Mouse (Mus musculus) limb, embryonic 13.5 days (tissue): ENCODE measurements around the gene Fam214b. TPM values are rescaled to one million over a fixed set of nuclear protein-coding genes. Genes with fewer than 3 reads are reported as not detected.

Source experiments
- ATAC-seq: fragments of 200-750 bp; cut with Nextera tagmentation; 2 replicates; pipeline ENCODE4 v1.8.0; 2017; ENCODE audit warnings: low read depth, moderate number of reproducible peaks, moderate TSS enrichment; ENCODE audit not compliant: low FRiP score
- H3K27ac ChIP-seq: fragments of 300-500 bp; sonication (generic); 2 replicates; pipeline ENCODE4 v1.5.1; 2015; ENCODE audit warnings: inconsistent platforms, mild to moderate bottlenecking, moderate library complexity
- H3K27me3 ChIP-seq: fragments of 300-500 bp; sonication (generic); 2 replicates; pipeline ENCODE4 v1.6.1; 2015; ENCODE audit warnings: mild to moderate bottlenecking, inconsistent platforms
- H3K36me3 ChIP-seq: fragments of 300-500 bp; sonication (generic); 2 replicates; pipeline ENCODE4 v1.6.1; 2015; ENCODE audit warnings: inconsistent platforms, mild to moderate bottlenecking, moderate library complexity
- H3K4me1 ChIP-seq: fragments of 300-500 bp; sonication (generic); 2 replicates; pipeline ENCODE4 v1.6.1; 2015; ENCODE audit warnings: inconsistent platforms
- H3K4me2 ChIP-seq: fragments of 300-500 bp; sonication (generic); replicated peaks from 2 replicates; pipeline ENCODE4 v1.6.1; 2015; ENCODE audit warnings: inconsistent platforms, mild to moderate bottlenecking, moderate library complexity
- H3K4me3 ChIP-seq: fragments of 300-500 bp; sonication (generic); 2 replicates; pipeline ENCODE4 v1.5.1; 2015; ENCODE audit warnings: moderate library complexity, mild to moderate bottlenecking, inconsistent platforms
- H3K9ac ChIP-seq: fragments of 300-500 bp; sonication (generic); 2 replicates; pipeline ENCODE4 v1.6.1; 2015; ENCODE audit warnings: mild to moderate bottlenecking, inconsistent platforms
- H3K9me3 ChIP-seq: fragments of 300-500 bp; sonication (generic); 2 replicates; pipeline ENCODE4 v1.6.1; 2016; ENCODE audit warnings: inconsistent platforms
- WGBS: fragments of 180-500 bp; shearing (Covaris S2); methylation state at CpG from one replicate; pipeline ENCODE4 v1.1.7; 2015; 5-methylcytosine and 5-hydroxymethylcytosine counted together
- polyA plus RNA-seq: library from polyadenylated mRNA; unstranded; fragments of >200 nt; fragmentation: Nextera tagmentation; extraction: Ambion mirVana; gene quantifications from 2 replicates; pipeline ENCODE4 v1.2.1, GENCODE M21; 2015

Gene Fam214b
- polyA plus RNA-seq, 1 experiment from 2014 or later = 14.7 TPM

DNA sequence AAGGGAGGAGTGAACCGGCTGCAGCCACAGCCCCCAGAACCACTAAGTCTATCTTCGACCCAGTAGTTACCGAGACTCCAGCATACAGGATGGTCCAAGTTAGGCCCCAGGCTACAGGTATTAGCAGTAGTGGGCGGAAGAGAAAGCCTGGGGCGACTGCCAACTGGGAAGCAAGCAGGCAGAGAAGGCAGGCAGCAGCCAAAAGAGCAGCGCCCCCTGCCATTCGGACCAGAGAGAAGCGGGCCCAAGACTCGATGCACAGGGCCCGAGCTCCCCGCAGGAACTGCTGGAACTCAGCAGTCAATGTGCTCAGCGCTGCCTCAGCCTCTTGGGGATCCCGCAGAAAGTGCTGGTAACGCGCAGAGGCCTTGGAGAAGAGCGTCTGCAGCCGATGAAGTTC, 24.7 kb downstream of the Fam214b start:
- WGBS = 74% methylated on average over 17 of the region's 17 CpGs
- H3K36me3 ChIP-seq = peaks cover 78% of the 10 kb centered on the region
- H3K9ac ChIP-seq = no peak overlapping the region; the same call in 1 of the 2 replicates
- H3K4me2 ChIP-seq = no peak overlapping the region
- no peak overlapping the region for H3K27ac ChIP-seq
- peaks cover 9% of the 10 kb centered on the region; the same call in 1 of the 2 replicates for H3K4me1 ChIP-seq
- ATAC-seq = no peak
- no peaks in the 10 kb centered on the region for H3K27me3 ChIP-seq
- no peak overlapping the region for H3K4me3 ChIP-seq
- no peaks in the 10 kb centered on the region for H3K9me3 ChIP-seq

DNA sequence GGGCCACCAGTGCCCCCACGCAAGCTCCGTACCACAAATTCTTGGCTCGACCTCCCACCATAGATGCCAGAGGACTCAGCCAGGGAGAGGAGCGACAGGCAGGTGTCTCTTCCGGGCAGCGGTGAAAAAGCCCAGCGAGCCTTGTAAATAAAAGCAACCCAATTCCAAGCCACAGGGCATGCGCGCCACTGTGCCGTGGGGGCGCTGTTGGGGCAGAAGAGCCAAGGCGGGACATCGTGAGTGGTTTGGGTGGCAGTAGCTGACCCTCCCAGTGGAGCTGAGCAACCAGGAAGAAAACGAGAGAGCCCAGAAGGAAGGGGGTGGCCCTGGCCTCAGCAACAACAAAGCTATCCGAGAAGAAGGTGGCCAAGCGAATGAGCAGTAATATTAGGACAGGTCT, 25.1 kb downstream of the Fam214b start:
- no peak for ATAC-seq
- 88% methylated on average over 16 of the region's 16 CpGs for WGBS
- no peak overlapping the region for H3K9ac ChIP-seq

DNA sequence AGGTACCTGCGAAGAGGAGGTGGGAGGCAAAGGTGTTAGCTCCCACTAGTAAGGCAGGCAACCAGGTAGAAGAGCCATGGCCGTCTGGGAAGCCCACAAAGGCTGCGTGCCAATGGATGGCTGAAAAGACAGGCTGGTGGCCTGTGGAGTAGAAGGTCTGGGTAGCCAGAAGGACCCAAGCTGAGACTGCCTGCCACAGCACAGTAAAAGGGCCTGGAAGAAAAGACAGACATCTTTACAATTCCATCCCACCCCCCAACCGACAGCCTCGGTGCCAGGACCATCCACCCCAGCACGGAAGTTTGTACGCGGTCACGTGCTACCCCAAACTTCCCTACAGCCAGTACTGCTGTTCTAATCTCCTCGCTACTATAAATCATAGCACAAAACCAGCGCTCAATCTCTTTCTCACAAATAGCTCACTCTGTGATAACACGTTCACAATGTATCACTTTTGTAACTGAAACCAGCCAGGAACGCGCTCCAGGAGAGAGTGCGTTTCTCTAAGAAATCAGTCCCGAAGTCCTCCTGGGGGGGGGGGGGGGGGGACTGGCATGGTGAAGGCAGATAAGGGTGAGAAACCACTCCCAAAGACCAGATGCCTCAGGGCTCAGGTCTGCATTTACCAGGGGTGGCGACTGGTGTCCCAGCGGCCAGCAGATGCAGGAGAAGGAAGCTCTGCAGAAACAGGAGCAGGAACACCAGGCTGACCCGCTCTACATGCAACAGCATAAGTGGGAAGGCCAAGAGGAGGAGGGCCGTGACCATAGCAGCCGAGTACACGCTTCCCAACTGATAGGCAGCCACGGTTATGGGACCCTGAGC, 26.2 kb downstream of the Fam214b start:
- no peak overlapping the region for H3K4me3 ChIP-seq
- ATAC-seq = no peak
- peaks cover 75% of the 10 kb centered on the region for H3K36me3 ChIP-seq
- no peak overlapping the region for H3K9ac ChIP-seq
- no peak overlapping the region for H3K4me2 ChIP-seq
- no peaks in the 10 kb centered on the region for H3K27me3 ChIP-seq
- H3K9me3 ChIP-seq = no peaks in the 10 kb centered on the region
- WGBS = 94% methylated on average over 23 of the region's 23 CpGs
- no peak overlapping the region for H3K27ac ChIP-seq
- peaks cover 7% of the 10 kb centered on the region; the same call in 1 of the 2 replicates for H3K4me1 ChIP-seq

More for the DNA sequence above, 25.1 kb downstream of the Fam214b start:
- H3K4me2 ChIP-seq = no peak overlapping the region
- no peak overlapping the region for H3K4me3 ChIP-seq
- H3K4me1 ChIP-seq = peaks cover 9% of the 10 kb centered on the region; the same call in 1 of the 2 replicates
- H3K9me3 ChIP-seq = no peaks in the 10 kb centered on the region
- H3K27me3 ChIP-seq = no peaks in the 10 kb centered on the region
- no peak overlapping the region for H3K27ac ChIP-seq
- peaks cover 75% of the 10 kb centered on the region for H3K36me3 ChIP-seq

DNA sequence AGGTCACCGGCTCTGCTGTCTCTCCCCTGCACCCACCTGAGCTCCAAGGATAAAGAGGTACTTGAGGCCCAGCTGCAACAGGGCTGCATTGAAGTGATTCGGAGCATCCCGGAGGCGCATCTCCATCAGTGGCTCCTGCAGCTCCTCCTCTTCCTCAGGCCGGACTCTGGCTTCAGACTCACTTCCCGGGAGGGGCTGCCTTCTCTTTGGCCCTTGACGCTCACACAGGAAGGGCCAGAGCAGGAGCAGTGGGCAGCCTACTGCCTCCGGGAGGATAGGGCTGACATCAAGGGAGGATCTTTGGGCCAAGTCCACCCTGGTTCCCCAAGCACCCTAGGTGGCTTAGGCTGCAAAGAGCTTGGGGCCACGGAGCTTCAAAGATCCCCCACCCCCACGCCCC, 26.8 kb downstream of the Fam214b start:
- Histone ChIP-seq H3K27me3 (no peaks in the 10 kb centered on the region), H3K9me3 (no peaks in the 10 kb centered on the region), H3K4me3 (no peak overlapping the region), H3K4me2 (no peak overlapping the region), H3K36me3 (peaks cover 75% of the 10 kb centered on the region), H3K27ac (no peak overlapping the region), H3K9ac (no peak overlapping the region), H3K4me1 (no peaks in the 10 kb centered on the region; the same call in 1 of the 2 replicates)
- no peak for ATAC-seq
- 91% methylated on average over 10 of the region's 10 CpGs for WGBS

DNA sequence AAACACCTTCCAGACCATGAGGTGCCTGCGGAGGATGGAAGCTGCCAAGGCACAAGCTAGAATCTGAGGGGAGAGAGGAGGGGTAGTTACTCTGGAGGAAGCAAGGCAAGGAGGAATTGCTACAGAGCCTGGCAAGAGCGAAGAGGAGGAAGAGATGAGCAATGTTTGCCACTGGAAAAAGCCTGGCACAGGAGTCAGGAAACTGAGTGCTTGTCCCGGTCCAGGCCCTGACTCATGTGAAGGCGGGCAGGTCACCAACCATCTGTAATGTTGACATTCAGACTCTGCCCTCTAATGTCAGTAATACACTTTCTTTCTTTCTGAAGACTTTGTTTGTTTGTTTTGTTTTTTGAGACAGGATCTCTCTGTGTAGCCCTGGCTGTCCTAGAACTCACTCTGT, 27.9 kb downstream of the Fam214b start:
- Histone ChIP-seq H3K9me3 (no peaks in the 10 kb centered on the region), H3K27ac (no peak overlapping the region), H3K27me3 (no peaks in the 10 kb centered on the region), H3K9ac (no peak overlapping the region), H3K4me3 (no peak overlapping the region), H3K4me2 (no peak overlapping the region), H3K36me3 (peaks cover 65% of the 10 kb centered on the region), H3K4me1 (no peaks in the 10 kb centered on the region)
- no peak for ATAC-seq
- 88% methylated on average over 4 of the region's 4 CpGs for WGBS

DNA sequence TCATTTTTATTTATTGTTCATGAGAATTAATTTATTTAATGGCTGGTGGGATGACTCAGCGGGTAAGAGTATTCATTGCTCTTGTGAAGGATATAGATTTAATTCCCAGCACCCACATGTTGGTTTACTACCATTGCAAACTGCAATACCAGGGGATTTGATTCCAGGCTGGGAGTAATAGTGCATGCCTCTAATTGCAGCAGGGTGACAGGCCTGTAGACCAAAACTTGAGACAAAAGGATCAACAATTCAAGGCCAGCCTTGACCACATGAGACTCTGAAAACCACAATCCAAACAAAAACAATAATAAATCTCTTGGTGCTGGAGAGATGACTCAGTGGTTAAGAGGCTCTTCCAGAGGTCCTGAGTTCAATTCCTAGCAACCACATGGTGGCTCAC, 33.9 kb downstream of the Fam214b start:
- H3K36me3 ChIP-seq = peaks cover 5% of the 10 kb centered on the region
- no peaks in the 10 kb centered on the region for H3K27me3 ChIP-seq
- H3K4me1 ChIP-seq = peaks cover 14% of the 10 kb centered on the region; the same call in 1 of the 2 replicates
- H3K9me3 ChIP-seq = no peaks in the 10 kb centered on the region
- no peak overlapping the region for H3K9ac ChIP-seq
- no peak overlapping the region for H3K4me2 ChIP-seq
- H3K27ac ChIP-seq = no peak overlapping the region
- no peak overlapping the region for H3K4me3 ChIP-seq
- 96% methylated on average over 1 of the region's 1 CpGs for WGBS
- ATAC-seq = no peak

DNA sequence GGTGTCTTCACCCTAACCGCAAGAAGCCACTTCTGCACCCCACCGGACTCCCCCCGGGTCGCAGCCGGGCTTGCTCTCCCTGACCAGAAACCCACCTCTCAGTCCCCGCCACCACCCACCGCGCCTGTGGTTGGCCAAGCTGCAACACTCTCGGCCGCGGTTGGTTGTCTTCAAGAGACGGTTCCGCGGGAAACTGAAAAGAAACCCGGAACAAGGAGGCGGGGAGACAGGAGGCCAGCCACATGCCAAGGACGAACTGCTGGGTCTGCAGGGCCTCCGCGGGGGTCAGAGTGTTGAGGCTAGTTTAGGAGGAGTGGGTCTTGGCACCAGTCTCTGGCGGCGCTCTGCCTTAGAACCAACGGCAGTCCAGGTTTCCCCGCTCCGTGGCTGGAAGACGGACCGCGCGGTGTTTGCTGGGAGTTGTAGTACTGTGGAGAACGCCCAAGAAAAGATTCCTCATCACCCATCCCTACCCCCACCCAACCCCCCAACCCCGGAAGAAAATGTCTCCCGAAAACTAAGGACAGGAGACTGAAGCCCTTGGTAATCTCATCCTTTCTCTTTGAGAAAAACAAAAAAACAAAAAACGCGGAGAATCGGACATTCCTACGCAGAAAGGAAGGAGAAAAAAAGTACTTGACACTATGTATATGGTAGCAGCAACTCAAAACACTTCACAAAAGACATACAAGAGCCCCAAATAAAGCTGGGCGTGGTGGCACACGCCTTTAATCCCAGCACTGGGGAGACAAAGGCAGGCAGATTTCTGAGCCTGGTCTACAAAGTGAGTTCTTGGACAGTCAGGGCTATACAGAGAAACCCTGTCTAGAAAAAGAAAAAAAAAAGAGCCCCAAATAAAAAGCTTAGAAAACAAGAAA, 35.6 kb downstream of the Fam214b start, which contains the start of gene Fancg:
Gene Fancg, minus strand, starts transcription at position 346 of the 878 bp plus-strand sequence.
- Histone ChIP-seq H3K4me1 (peaks cover 14% of the 10 kb centered on the region; the same call in 1 of the 2 replicates), H3K9ac (peak within 1 kb of the TSS; percentile 73), H3K27ac (no peak within 1 kb of the TSS; the same call in 1 of the 2 replicates), H3K27me3 (no peaks in the 10 kb centered on the region), H3K4me2 (peak within 1 kb of the TSS; percentile 81), H3K4me3 (peak within 1 kb of the TSS; percentile 72), H3K36me3 (peaks cover 8% of the 10 kb centered on the region), H3K9me3 (no peaks in the 10 kb centered on the region)
- ATAC-seq = peak; percentile 95
- WGBS = under 1% methylated on average over 37 of the region's 37 CpGs

DNA sequence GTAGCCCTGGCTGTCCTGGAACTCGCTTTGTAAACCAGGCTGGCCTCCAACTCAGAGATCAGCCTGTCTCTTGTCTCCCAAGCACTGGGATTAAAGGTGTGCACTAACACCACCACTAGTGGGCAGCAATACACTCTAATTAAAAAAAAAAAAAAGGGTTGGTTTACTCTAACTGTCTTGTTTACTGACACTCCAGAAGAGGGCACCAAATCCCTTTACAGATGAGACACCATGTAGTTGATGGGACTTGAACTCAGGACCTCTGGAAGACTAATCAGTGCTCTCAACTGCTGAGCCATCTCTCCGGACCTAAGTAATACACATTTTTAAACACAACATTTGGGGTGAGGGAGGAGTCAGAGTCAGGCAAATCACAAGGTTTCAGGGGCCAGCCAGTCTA, 40.3 kb downstream of the Fam214b start:
- Histone ChIP-seq H3K27ac (no peak overlapping the region), H3K9ac (no peak overlapping the region), H3K36me3 (peaks cover 15% of the 10 kb centered on the region), H3K4me2 (no peak overlapping the region), H3K27me3 (no peaks in the 10 kb centered on the region), H3K4me3 (no peak overlapping the region), H3K9me3 (no peaks in the 10 kb centered on the region), H3K4me1 (peaks cover 14% of the 10 kb centered on the region; the same call in 1 of the 2 replicates)
- WGBS = 61% methylated on average over 2 of the region's 2 CpGs
- no peak for ATAC-seq

DNA sequence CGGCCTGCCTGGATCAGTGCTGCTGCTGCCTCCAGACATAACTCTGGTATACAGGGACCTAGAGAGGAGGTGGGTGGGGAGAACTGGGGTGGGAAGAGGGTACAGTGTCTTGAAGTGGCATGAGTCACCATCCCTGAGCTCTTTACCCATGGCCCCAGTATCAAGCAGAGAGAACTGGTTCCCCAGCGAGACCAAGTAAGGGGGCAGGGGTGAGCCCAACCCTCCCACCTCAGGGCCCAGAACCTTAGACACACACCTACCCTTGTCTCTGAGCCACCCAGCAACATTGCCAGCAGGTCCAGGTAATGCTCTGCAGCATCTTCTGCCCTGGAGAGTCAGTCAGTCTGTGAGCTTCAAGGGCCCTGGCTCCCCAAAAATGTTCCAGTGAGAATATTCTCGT, 41.1 kb downstream of the Fam214b start:
- H3K9me3 ChIP-seq = no peaks in the 10 kb centered on the region
- H3K9ac ChIP-seq = no peak overlapping the region
- no peaks in the 10 kb centered on the region for H3K27me3 ChIP-seq
- ATAC-seq = no peak
- peaks cover 15% of the 10 kb centered on the region for H3K36me3 ChIP-seq
- peaks cover 14% of the 10 kb centered on the region; the same call in 1 of the 2 replicates for H3K4me1 ChIP-seq
- 85% methylated on average over 3 of the region's 3 CpGs for WGBS
- no peak overlapping the region for H3K4me3 ChIP-seq
- no peak overlapping the region for H3K27ac ChIP-seq
- H3K4me2 ChIP-seq = no peak overlapping the region

DNA sequence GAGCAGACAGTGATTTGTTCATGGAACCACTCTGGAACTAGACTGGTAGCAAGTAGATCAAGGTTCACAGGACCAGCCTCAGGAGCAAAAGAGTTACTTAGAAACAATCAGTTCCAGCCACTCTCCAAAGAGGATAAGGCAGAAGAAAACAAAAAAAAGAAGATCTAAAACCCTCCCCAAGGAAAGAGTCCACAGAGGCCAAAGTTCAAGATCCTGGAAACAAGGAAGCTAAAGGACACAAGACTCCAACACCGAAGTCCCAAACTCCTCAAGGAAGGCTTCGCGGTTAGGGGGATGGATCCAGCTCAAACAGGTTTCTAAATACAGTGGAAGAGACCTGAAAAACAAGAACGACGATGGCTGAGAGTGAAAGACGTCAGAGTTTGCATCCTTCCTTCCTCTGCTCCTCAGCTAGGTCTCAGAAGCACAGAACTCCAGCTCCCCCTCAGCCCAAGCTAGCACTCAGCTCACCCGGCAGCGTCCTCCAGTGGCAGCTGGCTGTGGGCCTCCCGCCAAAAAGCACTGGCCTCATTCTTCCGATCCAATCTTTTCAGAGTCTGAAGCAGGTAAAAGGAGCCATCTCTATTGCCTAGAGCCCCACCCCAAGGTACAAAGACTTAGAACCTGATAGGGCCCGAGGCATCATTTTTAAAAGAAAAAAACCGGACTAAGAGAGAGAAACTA, 43.1 kb downstream of the Fam214b start:
- Histone ChIP-seq H3K27ac (no peak overlapping the region), H3K9me3 (no peaks in the 10 kb centered on the region), H3K4me2 (no peak overlapping the region), H3K36me3 (peaks cover 15% of the 10 kb centered on the region), H3K4me1 (peaks cover 13% of the 10 kb centered on the region), H3K9ac (no peak overlapping the region), H3K27me3 (no peaks in the 10 kb centered on the region), H3K4me3 (no peak overlapping the region)
- ATAC-seq = no peak
- WGBS = 79% methylated on average over 12 of the region's 12 CpGs

DNA sequence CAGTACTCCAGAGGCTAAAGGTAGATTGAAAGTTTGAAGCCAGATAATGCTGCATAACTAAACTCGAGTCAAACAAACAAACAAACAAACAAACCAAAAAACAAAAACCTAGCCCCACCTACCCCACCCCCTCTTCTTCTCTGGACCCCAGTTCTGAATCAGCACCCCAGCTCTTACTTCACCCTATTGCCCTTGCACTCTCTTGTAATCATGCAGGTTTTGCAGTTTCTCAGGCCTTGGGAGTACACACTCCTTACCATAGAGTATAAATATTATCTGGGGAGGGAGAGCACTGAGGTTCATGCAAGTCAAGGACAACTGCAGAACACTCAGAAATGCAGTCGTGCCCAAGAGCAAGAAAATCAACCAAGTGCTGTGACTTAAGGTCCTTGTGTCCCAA, 44.7 kb downstream of the Fam214b start:
- no peak overlapping the region for H3K9ac ChIP-seq
- H3K27me3 ChIP-seq = no peaks in the 10 kb centered on the region
- H3K27ac ChIP-seq = peak overlapping the region; percentile 84; the same call in 1 of the 2 replicates
- H3K4me3 ChIP-seq = no peak overlapping the region
- H3K9me3 ChIP-seq = no peaks in the 10 kb centered on the region
- WGBS = 87% methylated on average over 2 of the region's 2 CpGs
- no peak overlapping the region for H3K4me2 ChIP-seq
- peaks cover 18% of the 10 kb centered on the region; the same call in 1 of the 2 replicates for H3K36me3 ChIP-seq
- no peak for ATAC-seq
- peaks cover 23% of the 10 kb centered on the region for H3K4me1 ChIP-seq
